Mouse (Mus musculus) hindlimb bud, embryonic 11.5 days (tissue): ENCODE measurements around the gene Mrpl20.

ENCODE experiments used
- DNase-seq: peaks from one replicate; pipeline ENCODE4 v3.0.0-alpha.2; 2012; ENCODE audit warnings: low read depth, low spot score; ENCODE audit errors: extremely low spot score

Gene Mrpl20

GRCm38 (mm10) chr4:155831205-155831766 lies 28.6 kb downstream of the Mrpl20 start, which contains the start of gene Aurkaip1:
Aurkaip1 (plus strand) TSS chr4:155831272.
- peak; percentile 94 for DNase-seq

GRCm38 (mm10) chr4:155831831-155832230 lies 29.2 kb downstream of the Mrpl20 start:
- DNase-seq, result no peak

DNA sequence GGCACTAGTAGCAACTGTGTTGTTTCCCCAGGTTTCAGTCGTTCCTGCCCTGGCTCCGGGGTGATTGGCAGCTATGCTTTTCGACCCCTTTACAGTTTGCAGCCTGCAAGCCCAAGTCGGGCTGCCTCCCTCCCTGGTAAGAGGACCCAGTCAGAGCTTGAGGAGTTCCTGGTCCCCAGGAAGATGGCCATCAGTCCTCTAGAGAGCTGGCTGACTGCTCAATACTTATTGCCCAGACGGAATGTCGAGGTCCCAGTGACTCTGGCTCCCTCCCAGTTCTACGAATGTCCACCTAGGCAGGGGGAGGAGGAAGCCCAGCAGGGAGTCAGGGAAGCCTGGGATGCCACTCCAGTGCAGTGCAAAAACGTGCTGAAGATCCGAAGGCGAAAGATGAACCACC lies 29.6 kb downstream of the Mrpl20 start:
- no peak for DNase-seq

DNA sequence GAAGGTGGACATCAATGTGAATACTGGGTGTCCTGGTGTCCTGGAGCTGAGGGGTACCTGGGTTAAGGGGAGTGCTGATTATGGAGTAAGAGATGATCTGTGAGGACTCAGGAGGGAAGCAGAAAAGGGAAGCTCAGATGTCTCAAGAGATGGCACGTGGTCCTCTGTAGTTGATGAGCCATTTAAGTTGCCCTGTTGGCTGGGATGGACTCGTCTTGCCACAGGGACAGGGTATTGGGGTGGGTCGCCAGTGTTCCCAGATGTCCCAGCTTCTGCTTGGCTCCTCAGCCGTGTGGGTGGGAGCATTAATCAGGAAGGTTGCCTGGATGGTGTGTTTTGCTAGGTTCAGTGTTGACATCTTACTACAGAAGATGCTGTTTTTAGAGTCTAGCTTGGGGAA lies 30.6 kb downstream of the Mrpl20 start:
- DNase-seq, result no peak

DNA sequence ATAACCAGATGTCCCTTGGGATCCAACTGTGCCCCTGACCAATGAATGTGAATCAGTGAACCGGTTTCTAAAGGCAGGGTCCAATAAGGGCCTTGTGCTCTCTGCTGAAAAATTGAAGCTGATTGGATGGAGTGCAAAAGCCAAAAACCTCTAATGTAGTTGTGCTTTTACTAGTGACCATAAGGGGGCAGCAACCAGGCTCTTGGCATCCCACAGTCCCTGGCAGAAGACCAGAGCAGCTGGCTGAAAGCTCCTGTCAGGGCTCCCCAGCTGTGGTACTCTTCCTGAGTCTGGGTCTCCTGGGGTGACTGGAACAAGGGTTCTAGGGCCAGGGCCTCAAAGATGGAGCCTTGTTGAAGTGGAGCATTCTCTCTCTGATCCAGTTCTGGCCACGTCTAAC lies 31.2 kb downstream of the Mrpl20 start:
- peak; percentile 61 for DNase-seq

DNA sequence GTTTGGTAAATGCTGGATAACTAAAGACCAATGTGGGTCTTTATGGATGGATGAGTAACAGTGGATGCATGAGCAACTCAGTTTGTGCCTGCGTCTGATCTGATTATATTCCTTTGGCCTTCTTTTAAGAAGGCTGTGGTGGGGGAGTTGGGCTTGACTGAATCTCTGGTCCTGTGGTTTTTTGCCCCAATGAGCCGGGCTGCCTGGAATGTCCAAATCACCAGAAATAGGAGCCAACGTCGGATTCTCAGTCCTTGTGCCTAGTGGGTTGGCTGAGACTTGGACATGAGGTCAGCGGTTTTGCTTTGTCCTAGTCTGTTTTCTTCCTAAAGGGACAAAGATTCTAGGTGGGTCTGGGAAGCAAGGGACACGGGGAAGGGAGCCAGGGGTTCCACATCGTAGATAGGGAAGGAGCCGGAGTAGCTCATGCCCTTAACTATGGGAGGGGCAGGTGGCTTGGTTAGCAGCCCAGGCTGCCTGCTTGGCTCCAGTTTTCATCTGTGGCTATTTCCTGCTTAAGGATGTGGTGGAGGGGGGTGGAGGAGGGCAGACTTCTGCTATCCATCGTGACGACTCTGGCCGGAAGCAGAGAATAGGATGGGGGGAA lies 34.8 kb downstream of the Mrpl20 start:
- no peak for DNase-seq

DNA sequence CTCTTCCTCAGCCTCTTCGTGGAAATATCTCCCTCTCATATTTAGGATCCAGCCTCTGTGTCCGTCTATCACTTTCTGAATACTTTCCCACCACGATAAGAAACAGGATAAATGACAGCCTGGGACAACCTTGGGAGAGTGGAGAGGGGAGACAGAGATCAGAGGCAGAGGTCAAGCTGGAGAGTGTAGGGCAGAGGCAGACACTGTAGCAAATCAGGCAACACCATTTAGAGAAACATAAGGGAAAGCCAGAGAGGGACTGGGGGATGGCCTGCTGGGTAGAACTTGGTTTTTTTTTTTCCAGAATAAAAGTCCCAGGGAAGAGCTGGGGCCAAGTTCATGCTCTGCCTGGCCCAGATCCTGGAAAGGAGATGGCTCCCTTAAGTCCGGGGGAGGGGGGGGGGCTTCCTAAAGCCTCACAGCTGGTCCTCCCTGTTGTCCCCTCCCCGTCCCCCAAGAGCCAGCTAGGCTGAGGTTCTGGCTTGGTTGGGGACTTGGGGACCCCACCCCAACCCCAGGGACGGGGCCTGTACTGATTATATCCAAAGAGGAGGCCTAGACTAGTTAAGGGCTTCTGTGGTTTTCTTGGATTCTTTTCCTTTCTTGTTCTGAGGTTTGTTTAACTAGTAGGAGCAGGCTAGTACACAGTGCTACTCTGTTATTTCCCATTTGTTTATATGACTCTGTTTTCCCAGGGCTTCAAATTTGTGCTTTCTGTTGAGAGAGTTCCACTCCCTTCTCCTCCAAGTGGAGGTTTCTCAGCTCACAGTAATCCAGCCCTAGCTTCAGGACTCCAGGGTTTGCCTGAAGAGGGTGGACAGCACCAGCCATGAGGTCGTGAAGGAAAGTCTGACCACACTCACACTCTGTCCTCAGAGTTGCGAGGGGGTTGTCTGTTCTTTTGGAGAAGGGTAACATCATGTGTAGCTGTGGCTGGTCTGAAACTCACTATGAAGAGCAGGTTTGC lies 35.8 kb downstream of the Mrpl20 start:
- DNase-seq, result no peak

DNA sequence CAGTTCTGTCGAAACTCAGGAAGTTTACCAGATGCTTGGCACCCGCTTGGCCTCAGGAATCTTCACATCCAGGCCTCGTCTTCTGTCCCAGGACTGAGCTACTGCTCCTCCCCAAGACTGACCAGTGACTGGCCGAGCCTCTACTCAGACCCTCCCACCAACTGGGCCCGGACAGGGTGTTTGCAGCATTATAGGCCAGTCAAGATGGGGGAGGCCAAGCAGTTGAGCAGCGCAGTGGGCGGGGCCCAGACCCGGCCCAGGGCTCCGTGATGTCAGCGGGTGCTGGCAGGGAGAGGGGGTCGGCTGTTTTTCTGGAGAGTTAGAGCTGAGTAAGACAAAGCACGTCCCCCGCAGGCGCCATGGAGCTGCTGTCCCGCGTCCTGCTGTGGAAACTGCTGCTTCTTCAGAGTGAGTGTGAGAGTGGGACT lies 36.8 kb downstream of the Mrpl20 start, which contains the start of gene Mxra8:
TSS of gene Mxra8 (plus strand) at position 198 of the 428 bp plus-strand sequence.
- no peak for DNase-seq

DNA sequence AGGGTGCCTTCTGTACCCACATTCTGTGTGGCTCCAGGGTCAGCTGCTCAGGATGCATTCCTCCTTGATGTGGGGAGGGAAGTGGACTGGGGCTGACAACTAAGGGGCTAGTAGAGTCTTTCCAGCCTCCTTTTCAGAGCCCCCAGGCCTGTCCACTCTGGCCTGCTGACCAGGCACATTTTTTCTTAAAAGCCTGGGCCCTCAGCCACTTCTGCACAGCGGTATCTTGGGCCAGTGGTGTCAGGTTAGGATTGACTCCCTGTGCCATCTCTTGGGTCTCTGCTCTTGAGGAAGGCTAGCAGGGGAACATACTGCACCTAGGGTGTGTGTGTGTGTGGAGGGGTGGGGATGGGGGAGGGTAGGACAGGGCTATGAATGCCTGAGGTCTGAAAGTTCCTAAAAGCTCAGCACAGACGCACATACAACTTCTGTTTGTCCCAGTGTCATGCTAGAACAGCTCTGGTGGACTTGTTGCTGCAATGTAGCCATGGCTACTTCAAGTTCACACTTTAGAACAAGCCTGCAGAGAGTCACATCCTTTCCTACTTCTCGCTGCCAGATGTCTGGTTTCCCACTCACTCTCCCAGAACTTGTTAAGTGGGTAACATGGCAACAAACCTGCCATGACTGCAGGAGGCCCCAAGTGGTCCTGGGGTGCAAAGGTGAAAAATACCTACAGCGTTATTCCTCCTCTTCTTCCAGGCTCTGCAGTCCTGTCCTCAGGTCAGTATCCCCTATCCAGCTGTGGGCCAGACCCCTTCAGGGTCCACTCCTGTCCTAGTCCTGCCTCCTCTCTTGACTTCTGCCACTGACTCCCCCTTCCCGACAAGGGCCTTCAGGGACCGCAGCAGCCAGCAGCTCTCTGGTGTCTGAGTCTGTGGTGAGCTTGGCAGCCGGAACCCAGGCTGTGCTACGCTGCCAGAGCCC lies 37.7 kb downstream of the Mrpl20 start:
- no peak for DNase-seq

- DNase-seq, result no peak
Measured at GRCm38 (mm10) chr4:155841003-155841454, 38.4 kb downstream of the Mrpl20 start.

DNA sequence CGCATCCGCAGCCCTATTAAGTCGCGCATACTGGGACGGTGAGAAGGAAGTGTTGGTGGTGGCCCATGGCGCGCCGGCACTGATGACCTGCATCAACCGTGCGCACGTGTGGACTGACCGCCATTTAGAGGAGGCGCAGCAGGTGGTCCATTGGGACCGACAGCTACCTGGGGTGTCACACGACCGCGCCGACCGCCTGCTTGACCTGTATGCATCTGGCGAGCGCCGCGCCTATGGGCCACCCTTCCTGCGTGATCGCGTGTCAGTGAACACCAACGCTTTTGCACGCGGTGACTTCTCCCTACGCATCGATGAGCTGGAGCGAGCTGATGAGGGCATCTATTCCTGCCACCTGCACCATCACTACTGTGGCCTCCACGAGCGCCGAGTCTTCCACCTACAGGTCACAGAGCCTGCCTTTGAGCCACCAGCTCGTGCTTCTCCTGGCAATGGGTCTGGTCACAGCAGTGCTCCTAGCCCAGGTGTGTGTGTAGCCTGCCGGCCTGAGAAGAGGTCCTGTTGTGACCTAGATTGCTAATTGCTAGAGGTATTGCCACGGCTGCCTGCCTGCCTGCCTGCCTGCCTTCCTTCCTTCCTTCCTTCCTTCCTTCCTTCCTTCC lies 39.1 kb downstream of the Mrpl20 start:
- DNase-seq, result no peak

DNA sequence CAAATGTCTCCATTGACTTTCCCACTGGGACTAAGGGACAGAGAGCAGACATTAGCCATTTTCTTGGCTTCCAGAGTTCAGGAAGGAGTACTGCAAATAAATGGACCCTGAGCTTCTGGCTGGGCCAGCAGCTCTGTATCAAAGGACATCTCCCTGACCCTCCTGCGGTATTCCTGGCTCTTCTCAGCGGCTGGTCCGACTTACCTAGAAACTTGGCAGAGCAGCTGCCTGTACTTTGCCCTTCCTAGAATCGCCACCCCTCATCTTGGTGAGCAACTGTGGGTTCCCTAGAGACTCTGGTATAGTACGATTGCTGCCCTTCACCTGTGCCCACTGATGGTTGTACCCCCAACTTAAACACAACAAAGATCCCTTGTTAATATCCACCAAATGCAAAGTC lies 40.6 kb downstream of the Mrpl20 start:
- DNase-seq, result no peak

GRCm38 (mm10) chr4:155846871-155847578 lies 44.3 kb downstream of the Mrpl20 start, which contains the start of gene Dvl1:
Dvl1 (plus strand) TSS chr4:155847402.
- DNase-seq, result no peak

DNA sequence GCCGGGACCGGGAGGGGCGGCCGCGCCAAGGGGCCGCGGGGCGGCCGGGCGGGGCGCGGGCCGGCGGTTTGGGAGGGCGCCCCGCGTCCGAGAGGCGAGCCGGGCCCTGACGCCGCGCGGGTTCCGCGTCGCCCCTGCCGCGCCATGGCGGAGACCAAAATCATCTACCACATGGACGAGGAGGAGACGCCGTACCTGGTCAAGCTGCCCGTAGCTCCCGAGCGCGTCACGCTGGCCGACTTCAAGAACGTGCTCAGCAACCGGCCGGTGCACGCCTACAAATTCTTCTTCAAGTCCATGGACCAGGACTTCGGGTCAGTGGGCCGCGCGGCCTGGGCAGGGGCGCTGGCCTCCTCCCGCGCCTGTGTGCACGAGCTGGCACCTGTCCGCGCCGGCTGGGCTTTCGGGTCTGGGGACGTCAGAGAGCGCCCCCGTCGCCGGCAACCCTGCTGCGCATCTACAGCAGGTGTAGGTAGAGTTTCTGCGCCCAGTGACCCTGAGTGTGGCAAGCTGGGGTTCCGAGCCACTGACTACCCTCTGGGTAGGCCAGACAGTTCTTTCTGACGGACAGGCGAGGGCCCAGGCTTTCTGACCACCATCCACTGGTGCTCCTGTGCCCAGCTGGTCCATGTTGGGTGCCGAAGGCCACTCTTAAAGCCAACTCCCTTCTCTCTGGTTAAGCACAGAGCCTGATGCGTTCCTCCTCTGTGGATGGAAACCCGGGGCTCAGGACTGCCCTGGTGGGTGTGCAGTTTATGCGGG lies 45.1 kb downstream of the Mrpl20 start:
- DNase-seq, result no peak

DNA sequence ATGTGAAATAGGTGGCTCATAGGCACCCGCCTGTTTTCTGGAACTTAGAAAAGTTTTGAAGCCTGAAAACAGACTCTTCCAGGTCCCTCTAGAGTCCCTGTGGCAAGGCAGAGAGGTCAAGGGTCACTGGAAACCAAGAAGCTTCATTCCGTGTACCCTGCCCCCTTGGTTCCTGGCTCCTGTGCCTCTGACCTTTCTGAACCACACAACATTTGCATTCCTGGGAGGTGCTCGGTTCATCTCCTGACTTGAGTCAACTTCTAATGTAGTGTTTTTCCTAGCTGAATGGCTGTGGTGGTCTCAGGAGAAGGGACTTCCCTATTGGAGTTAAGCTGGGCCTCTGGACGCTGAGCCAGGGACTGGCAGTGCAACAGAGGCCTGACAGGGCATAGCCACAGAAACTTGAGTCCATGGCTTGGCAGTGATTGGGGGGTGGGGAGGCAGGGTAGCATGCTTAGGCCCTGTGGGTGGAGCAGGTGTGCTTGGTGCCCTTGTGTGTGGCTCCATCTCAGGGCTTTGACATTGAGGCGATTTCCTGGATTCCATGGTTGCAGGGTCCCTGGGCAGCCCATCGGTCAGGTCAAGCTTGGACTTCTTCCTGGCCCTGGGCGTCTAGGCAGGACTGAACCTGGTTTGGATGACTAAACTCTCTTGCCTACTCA lies 45.9 kb downstream of the Mrpl20 start:
- no peak for DNase-seq

- DNase-seq, result no peak
Measured at GRCm38 (mm10) chr4:155849391-155849790, 46.7 kb downstream of the Mrpl20 start.

DNA sequence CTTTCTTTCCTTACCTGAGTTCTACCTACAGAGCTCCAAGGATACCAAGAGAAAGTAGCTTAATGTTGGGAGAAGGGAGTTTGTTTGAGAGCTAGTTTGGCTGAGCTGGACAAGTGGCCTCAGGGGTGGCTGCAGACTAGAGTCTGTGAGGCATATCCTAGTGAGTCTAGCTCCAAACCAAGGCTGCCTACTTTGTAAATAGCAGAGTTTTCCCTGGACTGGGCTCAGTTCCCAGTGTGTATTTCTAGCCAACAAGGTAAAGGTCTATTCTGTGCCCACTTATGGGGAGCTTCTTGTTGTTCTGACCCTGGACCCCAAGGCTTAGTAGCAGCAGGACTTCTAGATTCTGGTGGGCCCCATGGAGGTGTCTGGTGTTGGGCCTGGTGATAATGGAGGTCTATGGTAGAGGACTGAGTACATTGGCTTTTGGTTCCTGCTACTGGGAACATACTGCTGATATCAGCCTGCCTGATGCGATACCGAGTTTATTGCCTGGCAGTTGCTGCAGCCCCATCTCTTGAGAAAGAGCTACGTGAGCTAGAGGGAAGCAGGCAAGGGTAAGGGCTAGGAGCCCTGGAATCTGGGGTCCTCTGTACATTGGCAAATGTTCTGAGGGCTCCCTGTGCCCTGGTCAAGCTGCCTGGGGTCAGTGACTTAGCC lies 47.2 kb downstream of the Mrpl20 start:
- no peak for DNase-seq

- no peak for DNase-seq
Measured at GRCm38 (mm10) chr4:155851368-155851767, 48.7 kb downstream of the Mrpl20 start.
